Mouse (Mus musculus) heart, adult 9 months (tissue): ENCODE measurements around the gene Agbl3.
A peak's percentile ranks its signal among the peaks of the same experiment; 100 is the strongest.

Experiments used
- DNase-seq, 2 experiments: peaks; one replicate each; pipeline ENCODE4 v3.0.0; 2022; ENCODE audit warnings: low spot score in 2 of 2

Gene Agbl3

GRCm38 (mm10) chr6:34872871-34873270 is 92.6 kb downstream of the Agbl3 start:
- no peak for DNase-seq

- DNase-seq, result peak; percentile 89 to 94
These were observed 94.1 kb downstream of the Agbl3 start for GRCm38 (mm10) chr6:34874101-34874921.

- no peak for DNase-seq
These were observed 95.1 kb downstream of the Agbl3 start for GRCm38 (mm10) chr6:34875268-34875761.

DNA sequence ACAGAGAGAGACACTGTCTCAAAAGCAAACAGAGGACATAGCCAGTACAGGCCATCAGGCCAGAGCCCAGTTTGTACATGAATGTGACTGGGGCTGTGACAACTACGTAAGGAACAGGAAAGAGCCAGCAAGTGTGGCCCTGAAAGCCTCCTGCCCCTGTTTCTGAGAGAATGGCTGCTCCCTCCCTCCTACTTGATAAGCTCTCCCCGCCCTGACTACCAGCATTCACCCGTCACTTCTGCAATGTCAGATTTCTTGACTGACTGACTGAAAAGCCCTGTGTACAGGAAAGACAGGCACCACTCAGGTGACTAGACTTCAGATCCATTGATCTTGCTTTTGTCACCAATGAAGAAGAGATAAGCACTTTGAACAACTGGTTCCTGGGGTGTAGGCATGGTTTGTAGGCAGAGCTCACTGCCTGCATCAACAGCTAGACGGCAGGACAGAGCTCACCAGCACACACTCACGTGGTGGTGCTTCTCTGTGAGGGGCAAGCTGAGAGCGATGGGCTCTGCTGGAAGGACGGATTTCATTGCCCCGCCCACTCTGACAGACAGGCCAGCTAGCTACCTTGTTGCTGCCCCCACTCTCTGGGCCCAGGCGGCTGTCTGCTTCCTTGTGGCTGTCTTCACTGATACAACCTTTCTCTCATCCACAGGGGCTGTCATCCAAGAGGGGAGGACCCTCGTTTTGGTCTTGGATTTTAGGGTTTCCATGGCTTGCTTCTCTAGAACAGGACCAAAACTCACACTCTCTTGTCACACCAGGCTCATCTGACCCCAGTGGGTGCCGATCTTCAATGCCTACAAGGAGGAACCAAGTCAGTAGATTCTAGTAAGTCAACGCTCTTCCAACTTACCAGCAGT is 96.0 kb downstream of the Agbl3 start:
- no peak for DNase-seq

DNA sequence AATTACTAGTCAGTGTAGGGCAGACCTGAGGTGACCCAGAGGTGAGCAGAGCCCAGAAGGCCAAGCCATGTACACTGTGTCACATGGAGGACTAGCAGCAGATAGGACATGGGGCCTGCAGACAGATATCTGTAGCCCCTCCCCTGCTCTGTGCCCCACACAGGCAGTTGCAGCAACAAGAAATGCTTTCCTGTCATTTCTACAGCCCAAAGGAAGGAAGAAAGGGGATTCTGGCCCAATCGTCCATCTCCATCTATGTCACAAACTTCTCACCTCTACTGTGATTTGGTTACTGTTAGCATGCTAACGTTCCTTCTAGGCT is 96.6 kb downstream of the Agbl3 start:
- no peak for DNase-seq

DNA sequence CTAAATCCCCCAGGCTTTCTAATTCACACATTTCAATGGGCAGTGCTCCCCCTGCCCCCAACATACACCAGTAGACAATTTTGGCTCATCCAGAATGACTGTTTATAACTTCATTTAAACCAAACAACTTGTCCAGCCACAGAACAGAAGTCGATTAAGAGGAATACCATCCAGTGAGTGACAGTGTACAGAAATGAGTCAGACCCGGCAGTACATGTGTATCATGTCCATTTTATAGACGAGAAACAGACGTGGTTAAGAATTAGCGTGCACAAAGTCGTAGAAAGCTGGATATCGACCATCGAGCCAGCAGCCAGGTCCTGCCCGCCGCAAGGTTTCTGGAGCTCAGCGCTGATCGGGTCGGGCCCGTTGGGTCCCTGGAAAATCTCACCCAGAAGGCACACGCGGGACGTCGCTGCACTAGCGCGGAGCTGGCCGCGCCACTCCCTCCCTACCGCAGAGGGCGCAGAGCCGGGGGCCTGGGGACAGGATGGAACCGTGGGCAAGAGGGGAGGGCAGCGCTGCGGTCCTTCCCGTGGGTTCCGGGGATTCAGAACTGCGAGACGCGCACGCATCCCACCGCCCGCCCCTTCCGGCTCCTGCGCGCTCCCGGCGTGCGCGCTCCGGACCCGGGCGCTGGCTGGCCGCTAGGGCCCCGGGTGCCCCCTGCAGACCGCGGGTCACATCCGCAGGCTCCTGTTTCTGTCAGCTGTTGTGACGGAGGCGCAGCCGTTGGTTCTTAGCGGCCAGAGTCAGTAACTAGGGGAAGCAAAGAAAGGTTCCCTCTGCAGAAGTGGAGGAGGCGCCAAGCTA is 97.5 kb downstream of the Agbl3 start, which contains the start of gene Cyren:
TSS of gene Cyren (minus strand) at position 552 of the 813 bp plus-strand sequence.
- peak; percentile 95 to 96 for DNase-seq

- DNase-seq, result no peak
These were observed 99.0 kb downstream of the Agbl3 start for GRCm38 (mm10) chr6:34879101-34879740.

GRCm38 (mm10) chr6:34879911-34880475 is 99.8 kb downstream of the Agbl3 start:
- no peak for DNase-seq

DNA sequence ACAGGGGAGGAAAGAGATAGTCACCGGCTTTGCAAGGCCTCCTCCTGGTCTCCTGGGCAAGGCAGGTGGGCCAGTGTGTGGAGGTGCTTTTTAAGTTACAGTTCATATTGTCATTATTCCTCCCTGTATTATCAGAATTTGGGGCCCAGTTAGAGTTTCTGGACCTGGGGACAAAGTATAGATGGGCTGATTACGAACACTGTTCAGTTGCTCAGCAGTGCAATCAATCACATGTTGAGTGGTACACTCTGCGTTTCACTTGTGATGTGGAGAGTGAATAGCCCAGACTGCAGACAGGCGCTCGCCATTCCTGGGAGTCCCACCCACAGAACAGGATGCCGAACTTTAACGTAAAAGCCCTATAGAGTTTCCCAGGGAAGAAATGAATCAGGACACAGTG is 104.5 kb downstream of the Agbl3 start:
- DNase-seq, result no peak

- no peak for DNase-seq
These were observed 107.1 kb downstream of the Agbl3 start for GRCm38 (mm10) chr6:34887131-34887850.

DNA sequence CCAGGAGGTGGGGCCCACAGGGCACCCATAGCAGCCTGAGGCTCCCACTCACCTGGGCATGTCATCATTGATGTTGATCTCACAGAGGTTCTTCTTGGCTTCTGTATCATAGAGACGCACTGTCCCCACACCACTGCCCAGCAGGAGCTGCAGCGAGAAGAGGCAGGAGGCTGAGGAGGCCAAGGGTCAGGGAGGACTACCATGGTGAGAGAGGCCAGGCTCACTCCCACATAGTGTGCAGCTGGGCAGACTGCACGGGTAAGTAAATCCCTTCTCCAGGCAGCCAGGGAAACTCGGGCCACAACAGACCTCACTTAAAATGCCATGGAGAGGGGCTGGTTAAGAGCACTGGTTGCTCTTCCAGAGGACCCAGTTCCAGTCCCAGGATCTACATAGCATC is 109.0 kb downstream of the Agbl3 start:
- no peak for DNase-seq

DNA sequence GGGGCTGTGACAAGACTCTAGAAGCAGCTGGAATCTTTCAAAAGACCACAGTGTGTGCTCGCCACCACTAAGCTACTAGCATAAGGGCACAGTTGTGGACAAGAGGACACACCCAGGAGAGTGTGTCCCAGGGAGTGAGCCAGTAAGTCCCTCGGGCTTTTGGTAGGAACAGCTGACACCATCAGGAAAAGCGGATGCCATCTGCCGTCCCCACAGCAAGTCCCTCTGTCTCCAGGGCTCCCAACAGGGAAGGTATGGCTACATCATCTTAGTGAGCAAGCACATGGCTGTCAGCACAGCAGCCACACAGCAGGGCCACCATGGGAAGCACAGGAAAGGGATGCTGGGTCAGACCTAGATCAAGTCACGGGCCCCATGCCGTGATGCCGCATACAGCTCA is 115.3 kb downstream of the Agbl3 start:
- DNase-seq, result no peak

DNA sequence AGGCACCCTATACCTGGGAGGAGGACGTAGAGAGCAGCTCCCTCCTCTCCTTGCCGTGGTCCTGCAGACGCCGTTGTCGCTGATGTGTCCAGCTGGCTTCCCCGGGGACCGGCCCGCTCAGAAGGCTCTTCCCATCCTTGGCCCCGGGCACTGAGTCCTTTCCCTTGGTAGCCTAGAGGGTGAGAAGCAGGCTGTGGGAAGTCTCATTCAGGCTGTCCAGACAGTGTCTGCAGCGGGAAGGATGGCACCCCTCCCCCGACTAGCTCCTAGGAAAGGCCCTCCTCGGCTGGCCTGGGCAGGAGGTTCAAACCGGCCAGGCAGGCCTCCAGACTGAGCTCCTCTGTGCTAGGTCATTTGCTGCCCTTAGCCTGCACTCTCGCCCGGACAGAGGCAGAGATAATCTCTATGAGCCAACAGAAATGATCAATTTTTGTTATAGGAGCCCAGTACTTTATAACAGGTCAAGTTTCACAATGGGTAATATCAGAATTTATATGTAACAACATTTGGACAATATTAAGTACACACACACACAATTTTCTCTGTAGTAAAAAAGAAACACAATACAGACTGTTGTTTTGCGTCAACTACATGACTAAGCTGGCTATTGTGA is 116.0 kb downstream of the Agbl3 start:
- DNase-seq, result no peak

- no peak for DNase-seq
These were observed 118.9 kb downstream of the Agbl3 start for GRCm38 (mm10) chr6:34899127-34899526.

GRCm38 (mm10) chr6:34900990-34901389 is 120.8 kb downstream of the Agbl3 start:
- no peak for DNase-seq

DNA sequence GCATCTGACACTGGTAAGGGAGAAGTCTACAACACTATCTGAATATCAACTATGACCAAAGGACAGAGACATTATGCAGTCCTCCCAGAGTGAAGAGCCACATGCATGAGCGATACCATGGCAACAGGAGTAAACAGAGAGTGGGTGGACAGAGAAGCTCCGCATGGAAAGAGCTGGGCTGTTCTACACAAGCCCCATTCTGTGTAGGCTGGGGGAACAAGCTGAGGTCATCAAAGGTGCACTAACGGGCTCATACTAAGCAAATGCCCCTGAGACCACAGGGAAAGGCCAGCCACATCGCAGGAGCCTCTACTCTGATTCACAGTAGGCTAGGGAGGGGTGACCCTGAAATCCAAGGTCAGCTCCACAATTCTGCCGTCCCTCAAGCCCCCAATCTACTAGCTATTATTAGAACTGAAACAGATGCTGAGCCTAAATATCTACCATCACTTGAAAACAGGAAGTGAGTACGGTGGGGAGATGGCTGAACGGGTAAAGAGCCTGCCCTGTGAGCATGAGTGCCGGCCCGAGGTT is 121.7 kb downstream of the Agbl3 start:
- DNase-seq, result no peak

DNA sequence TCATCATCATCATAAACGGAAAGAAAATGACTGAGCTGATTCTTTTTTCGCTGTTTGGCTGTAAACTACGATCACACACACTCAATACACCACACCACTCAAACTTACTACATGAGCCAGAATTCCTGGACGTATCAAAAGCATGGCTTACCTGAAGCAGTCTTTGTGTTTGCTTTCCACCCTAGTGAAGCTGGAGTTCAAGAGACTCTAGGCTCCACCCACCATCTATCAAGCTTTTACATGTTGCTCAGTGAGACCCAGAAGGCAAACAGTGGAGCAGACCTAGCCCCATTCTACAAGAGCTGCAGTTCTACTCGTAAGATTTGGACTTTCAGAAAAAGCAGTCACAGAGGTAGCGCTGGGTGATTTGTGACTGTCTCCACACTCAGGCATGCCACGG is 122.3 kb downstream of the Agbl3 start:
- no peak for DNase-seq

DNA sequence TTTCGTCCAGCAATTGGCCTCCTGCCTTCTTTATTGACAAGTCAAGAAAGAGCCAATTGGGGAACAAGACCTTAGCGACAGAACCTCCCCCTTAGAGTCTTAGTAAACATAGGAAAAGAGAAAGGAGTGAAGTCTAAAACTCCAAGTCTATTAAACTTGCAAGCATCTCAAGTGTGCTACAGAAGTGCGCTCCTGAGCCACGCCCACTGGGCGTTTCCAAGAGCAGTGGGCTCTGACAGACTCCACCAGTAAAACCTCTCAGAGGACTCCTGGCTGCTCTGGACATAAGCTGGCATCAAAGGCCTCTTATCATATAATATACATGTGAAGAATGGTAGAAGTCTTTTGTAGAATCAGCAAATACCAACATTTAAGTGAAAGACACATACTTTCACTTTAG is 123.2 kb downstream of the Agbl3 start:
- DNase-seq, result no peak

GRCm38 (mm10) chr6:34903851-34904250 is 123.6 kb downstream of the Agbl3 start:
- DNase-seq, result no peak

GRCm38 (mm10) chr6:34904361-34904760 is 124.1 kb downstream of the Agbl3 start:
- no peak for DNase-seq
